Comparison of ENCODE assay signal across 16 mouse cellular contexts in the genomic region with DNA sequence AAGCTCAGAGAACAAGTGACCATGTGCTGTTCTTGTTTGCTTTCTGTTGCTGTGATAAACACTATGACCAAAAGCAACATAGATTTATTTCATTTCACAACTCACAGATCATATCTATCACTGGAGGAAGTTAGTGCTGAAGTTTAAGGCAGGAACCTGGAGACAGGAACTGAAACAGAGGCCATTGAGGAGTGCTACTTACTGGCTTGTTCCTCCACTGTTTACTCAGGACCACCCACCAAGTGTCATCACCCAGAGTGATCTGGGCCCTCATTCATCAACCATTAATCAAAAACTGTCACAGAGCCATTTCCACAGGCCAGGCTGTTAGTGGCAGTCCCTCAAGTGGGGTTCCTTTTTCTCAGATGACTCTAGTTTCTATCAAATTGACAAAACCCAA. TPM values are rescaled to one million over a fixed set of nuclear protein-coding genes. Genes with fewer than 3 reads are reported as not detected.
"Had no signal": no experiment of that assay in that cellular context is flagged by ENCODE, and none has a peak within 500 bp of the region (broad histone marks: within the 10 kb centered on the region; RNA-seq: fewer than 3 reads in every experiment).

No protein-coding gene starts in this region.

- H3K4me1 ChIP-seq: kidney, embryonic 15.5 days; limb, embryonic 15.5 days; liver, embryonic 12.5 days; midbrain, embryonic 13.5 days; neural tube, embryonic 15.5 days had no signal

- ATAC-seq: liver, embryonic 12.5 days; midbrain, embryonic 13.5 days had no signal

- H3K4me3 ChIP-seq: kidney, embryonic 15.5 days; limb, embryonic 15.5 days; liver, embryonic 12.5 days; midbrain, embryonic 13.5 days; myocyte; neural tube, embryonic 15.5 days had no signal

- DNase-seq: kidney, adult 2 months; kidney, postnatal 36 days; layer of hippocampus, adult 9-11 months; layer of hippocampus, postnatal 36 days; lung, embryonic 14.5 days; lung, postnatal 10 days; lung, postnatal 4 days; right cerebral cortex, adult 18-20 months; right cerebral cortex, postnatal 25 days; thymus, postnatal 4 days had no signal

- H3K27ac ChIP-seq: kidney, embryonic 15.5 days; limb, embryonic 15.5 days; liver, embryonic 12.5 days; midbrain, embryonic 13.5 days; neural tube, embryonic 15.5 days had no signal

- H3K9me3 ChIP-seq: kidney, embryonic 15.5 days; limb, embryonic 15.5 days; liver, embryonic 12.5 days; midbrain, embryonic 13.5 days; neural tube, embryonic 15.5 days had no signal

- H3K27me3 ChIP-seq: kidney, embryonic 15.5 days; limb, embryonic 15.5 days; liver, embryonic 12.5 days; neural tube, embryonic 15.5 days had no signal

- H3K4me2 ChIP-seq: kidney, embryonic 15.5 days; limb, embryonic 15.5 days; liver, embryonic 12.5 days; lung, embryonic 14.5 days; midbrain, embryonic 13.5 days; neural tube, embryonic 15.5 days had no signal

- H3K36me3 ChIP-seq: kidney, embryonic 15.5 days; limb, embryonic 15.5 days; liver, embryonic 12.5 days; midbrain, embryonic 13.5 days; neural tube, embryonic 15.5 days had no signal

- H3K9ac ChIP-seq: kidney, embryonic 15.5 days; limb, embryonic 15.5 days; liver, embryonic 12.5 days; lung, embryonic 14.5 days; midbrain, embryonic 13.5 days; neural tube, embryonic 15.5 days had no signal

RNA-seq across cellular contexts. Expression of gene Cybb, which starts 13.1 kb away (rescaled TPM):
- polyA plus RNA-seq: myocyte had no signal
